Mouse (Mus musculus): ENCODE measurements around the gene Trappc6a. TPM values are rescaled to one million over a fixed set of nuclear protein-coding genes. Genes with fewer than 3 reads are reported as not detected.

Trappc6a gene
- polyA plus RNA-seq, 1 experiment from 2014 or later, result 94.2 TPM

DNA sequence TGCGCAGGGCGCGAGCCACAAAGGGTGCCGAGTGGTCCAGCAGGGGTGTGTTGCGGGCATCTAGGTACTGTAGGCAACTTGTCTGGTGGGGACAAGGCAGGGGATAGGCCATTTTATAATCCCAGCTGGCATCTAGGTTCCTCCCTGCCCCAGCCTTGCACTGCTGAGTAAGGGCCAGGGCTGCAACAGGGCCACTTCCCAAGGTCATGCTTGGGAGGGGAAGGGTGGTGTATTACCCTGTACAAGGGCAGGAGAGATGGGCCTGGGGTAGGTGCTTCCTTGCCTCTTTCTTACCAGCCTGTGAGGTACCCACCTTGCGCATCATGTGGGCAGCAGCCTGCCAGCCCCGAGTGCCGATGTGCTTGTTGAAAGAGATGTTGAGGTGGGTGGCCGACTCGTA lies 26.5 kb downstream of the Trappc6a start:
- Histone ChIP-seq H3K4me1 (ENCODE audit: insufficient read depth, low read length) (no peaks in the 10 kb centered on the region), H3K9ac (replicated peaks; ENCODE audit: low read length) (no peak overlapping the region), H3K9me3 (ENCODE audit: low read length) (no peaks in the 10 kb centered on the region), H3K4me3 (ENCODE audit: low read length) (no peak overlapping the region), H3K27ac (ENCODE audit: low read length) (no peak overlapping the region), H3K36me3 (ENCODE audit: insufficient read depth, low read length) (peaks cover 40% of the 10 kb centered on the region), H3K4me2 (replicated peaks; ENCODE audit: low read depth, low read length) (no peak overlapping the region), H3K27me3 (ENCODE audit: insufficient read depth, low read length) (no peaks in the 10 kb centered on the region)
- WGBS, result 90% methylated on average over 10 of the region's 10 CpGs
- ATAC-seq (ENCODE audit: low FRiP score, low TSS enrichment), result no peak

DNA sequence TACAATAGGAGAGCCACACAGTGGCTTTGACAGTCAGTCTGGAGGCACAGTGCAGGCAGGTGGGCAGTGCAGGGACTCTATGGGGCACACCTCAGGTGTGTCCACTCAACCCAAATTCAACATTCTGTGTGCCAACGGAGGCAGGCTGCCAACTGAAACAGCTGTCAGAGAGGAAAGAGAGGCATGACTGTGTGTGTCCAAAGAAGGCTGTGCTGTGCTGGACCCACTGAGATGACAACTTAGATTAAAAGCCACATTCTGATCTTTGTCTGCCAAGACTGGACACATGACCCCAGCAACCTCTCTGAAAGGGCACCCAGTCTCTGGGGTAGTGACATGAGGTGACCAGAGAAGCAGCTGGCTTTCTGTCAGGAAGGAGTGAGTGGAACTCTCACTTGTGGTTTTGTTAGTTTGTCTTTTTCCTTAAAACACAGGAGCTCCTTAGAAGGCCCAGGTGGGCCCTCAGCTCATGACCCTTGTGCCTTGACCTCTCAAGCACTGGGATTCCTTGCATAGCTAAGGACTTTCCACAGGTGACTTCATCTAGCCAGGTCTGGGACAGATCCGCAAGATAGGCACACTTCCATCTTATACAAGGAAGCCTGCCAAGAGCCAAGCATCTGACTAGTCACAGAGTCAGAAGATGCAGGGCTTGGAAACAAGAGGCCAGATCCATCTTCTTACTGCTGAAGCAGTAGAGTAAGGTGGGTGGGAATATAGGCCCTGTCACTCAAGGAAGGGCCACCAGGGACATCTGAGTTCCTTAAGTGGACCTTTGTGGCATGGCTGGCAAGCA lies 32.8 kb downstream of the Trappc6a start:
- H3K9ac ChIP-seq (replicated peaks; ENCODE audit: low read length), result no peak overlapping the region
- H3K27me3 ChIP-seq (ENCODE audit: insufficient read depth, low read length), result no peaks in the 10 kb centered on the region
- no peak for ATAC-seq (ENCODE audit: low FRiP score, low TSS enrichment)
- H3K4me2 ChIP-seq (replicated peaks; ENCODE audit: low read depth, low read length), result no peak overlapping the region
- H3K4me3 ChIP-seq (ENCODE audit: low read length), result no peak overlapping the region
- WGBS, result 79% methylated on average over 2 of the region's 2 CpGs
- H3K36me3 ChIP-seq (ENCODE audit: insufficient read depth, low read length), result no peaks in the 10 kb centered on the region
- H3K27ac ChIP-seq (ENCODE audit: low read length), result no peak overlapping the region
- H3K9me3 ChIP-seq (ENCODE audit: low read length), result no peaks in the 10 kb centered on the region
- H3K4me1 ChIP-seq (ENCODE audit: insufficient read depth, low read length), result peaks cover 24% of the 10 kb centered on the region

DNA sequence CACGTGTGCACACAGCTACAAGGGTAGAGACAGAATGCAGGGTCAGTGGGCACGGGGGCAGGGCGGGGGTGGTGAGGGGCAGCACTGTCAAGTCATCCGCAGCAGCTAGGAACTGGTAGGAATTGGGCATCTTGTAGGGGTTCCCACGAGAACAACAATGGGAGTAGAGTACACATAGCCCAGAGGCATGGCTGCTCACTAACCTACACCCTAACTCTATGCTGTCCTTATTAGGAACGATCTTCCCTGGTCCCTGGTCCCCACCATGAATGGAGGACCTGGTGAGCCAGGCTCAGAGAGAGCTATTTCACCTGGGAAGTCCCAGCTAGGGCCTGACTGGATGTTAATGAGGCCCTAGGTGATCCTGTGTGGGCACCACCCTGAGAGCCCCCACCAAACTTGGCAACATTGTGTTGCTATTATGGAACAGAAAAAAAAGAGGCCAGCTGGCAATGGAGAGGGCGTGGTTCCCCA lies 33.5 kb downstream of the Trappc6a start:
- 52% methylated on average over 7 of the region's 7 CpGs for WGBS
- no peaks in the 10 kb centered on the region for H3K27me3 ChIP-seq (ENCODE audit: insufficient read depth, low read length)
- 0 out of 2 replicates have a peak, but pooled peaks have one; percentile 10 for ATAC-seq (ENCODE audit: low FRiP score, low TSS enrichment)
- H3K4me1 ChIP-seq (ENCODE audit: insufficient read depth, low read length), result peaks cover 26% of the 10 kb centered on the region
- H3K4me3 ChIP-seq (ENCODE audit: low read length), result no peak overlapping the region
- no peak overlapping the region for H3K9ac ChIP-seq (replicated peaks; ENCODE audit: low read length)
- no peak overlapping the region for H3K4me2 ChIP-seq (replicated peaks; ENCODE audit: low read depth, low read length)
- no peaks in the 10 kb centered on the region for H3K36me3 ChIP-seq (ENCODE audit: insufficient read depth, low read length)
- H3K27ac ChIP-seq (ENCODE audit: low read length), result no peak overlapping the region
- no peaks in the 10 kb centered on the region for H3K9me3 ChIP-seq (ENCODE audit: low read length)

DNA sequence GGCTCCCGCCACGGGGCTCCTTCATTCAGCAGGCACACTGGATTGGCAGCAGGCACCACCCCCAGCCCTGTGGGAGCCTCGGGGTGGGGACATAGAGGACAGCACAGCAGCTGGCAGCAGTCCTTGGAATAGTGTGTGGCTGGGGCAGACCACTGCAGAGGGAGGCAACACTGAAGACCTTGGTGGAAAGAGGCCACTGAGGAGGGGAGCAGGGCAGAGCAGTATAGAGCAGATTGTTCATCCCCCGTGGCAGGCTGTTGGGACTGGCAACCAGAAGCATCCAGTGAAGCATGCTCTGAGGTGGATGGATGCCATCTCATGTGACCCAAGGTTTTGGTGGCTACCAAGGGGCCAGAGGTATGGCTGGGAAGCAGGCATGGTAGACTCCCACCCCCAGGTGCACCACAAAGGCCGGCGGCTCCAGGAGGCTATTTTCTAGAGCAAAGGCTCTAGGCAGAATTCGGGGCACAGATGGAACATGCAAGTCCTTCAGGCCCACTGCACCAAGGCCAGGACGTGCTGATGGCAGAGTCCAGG lies 34.0 kb downstream of the Trappc6a start:
- no peak overlapping the region for H3K4me2 ChIP-seq (replicated peaks; ENCODE audit: low read depth, low read length)
- no peak overlapping the region for H3K9ac ChIP-seq (replicated peaks; ENCODE audit: low read length)
- peak; percentile 40; the same call in 1 of the 2 replicates for ATAC-seq (ENCODE audit: low FRiP score, low TSS enrichment)
- no peak overlapping the region for H3K27ac ChIP-seq (ENCODE audit: low read length)
- WGBS, result 64% methylated on average over 8 of the region's 8 CpGs
- peaks cover 26% of the 10 kb centered on the region for H3K4me1 ChIP-seq (ENCODE audit: insufficient read depth, low read length)
- no peaks in the 10 kb centered on the region for H3K27me3 ChIP-seq (ENCODE audit: insufficient read depth, low read length)
- no peak overlapping the region for H3K4me3 ChIP-seq (ENCODE audit: low read length)
- no peaks in the 10 kb centered on the region for H3K9me3 ChIP-seq (ENCODE audit: low read length)
- H3K36me3 ChIP-seq (ENCODE audit: insufficient read depth, low read length), result no peaks in the 10 kb centered on the region

DNA sequence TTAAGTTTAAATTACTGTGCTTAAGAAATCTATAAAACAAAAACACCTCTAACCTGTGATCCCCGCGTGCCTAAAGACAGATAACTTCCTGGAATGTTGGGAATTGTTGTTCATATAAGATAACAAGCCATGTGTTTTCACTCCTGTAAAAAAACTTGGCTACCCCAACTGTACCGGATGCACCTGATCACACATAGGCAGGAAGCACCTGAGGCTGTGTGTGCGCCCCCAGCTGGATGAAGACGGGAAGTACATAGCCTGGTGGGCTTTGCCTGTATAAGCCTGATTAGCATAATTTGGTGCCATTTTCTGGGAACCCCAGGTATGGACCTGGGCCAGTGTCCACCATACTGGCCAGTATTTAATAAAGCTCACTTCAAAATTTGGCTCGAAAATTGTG lies 35.4 kb downstream of the Trappc6a start:
- Histone ChIP-seq H3K36me3 (ENCODE audit: insufficient read depth, low read length) (no peaks in the 10 kb centered on the region), H3K27me3 (ENCODE audit: insufficient read depth, low read length) (no peaks in the 10 kb centered on the region), H3K4me3 (ENCODE audit: low read length) (no peak overlapping the region), H3K4me2 (replicated peaks; ENCODE audit: low read depth, low read length) (no peak overlapping the region), H3K9ac (replicated peaks; ENCODE audit: low read length) (no peak overlapping the region), H3K9me3 (ENCODE audit: low read length) (no peaks in the 10 kb centered on the region), H3K27ac (ENCODE audit: low read length) (no peak overlapping the region), H3K4me1 (ENCODE audit: insufficient read depth, low read length) (peaks cover 26% of the 10 kb centered on the region)
- no peak for ATAC-seq (ENCODE audit: low FRiP score, low TSS enrichment)
- 52% methylated on average over 6 of the region's 6 CpGs for WGBS

DNA sequence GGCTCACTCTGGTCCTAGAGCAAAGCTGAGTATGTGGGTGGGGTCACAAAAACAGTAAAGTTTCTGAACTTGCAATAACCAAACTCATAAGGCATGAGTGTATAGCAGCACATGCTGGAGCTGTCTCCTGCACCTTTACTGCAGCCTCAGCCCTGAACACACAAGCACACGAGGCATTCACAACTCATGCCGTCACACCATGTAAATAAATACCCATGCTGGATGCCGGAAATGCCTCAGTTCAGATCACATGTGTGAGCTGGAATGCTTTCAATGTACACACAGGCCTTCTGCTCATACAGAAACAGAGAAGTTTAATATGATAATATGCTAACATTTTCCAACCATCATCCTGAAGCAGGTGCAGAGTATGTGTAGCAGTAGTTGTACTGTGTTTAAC lies 37.8 kb downstream of the Trappc6a start:
- Histone ChIP-seq H3K4me1 (ENCODE audit: insufficient read depth, low read length) (peaks cover 23% of the 10 kb centered on the region), H3K27me3 (ENCODE audit: insufficient read depth, low read length) (no peaks in the 10 kb centered on the region), H3K27ac (ENCODE audit: low read length) (no peak overlapping the region), H3K36me3 (ENCODE audit: insufficient read depth, low read length) (no peaks in the 10 kb centered on the region), H3K4me3 (ENCODE audit: low read length) (no peak overlapping the region), H3K9ac (replicated peaks; ENCODE audit: low read length) (no peak overlapping the region), H3K9me3 (ENCODE audit: low read length) (no peaks in the 10 kb centered on the region), H3K4me2 (replicated peaks; ENCODE audit: low read depth, low read length) (no peak overlapping the region)
- no peak for ATAC-seq (ENCODE audit: low FRiP score, low TSS enrichment)
- WGBS, result 41% methylated on average over 3 of the region's 3 CpGs

DNA sequence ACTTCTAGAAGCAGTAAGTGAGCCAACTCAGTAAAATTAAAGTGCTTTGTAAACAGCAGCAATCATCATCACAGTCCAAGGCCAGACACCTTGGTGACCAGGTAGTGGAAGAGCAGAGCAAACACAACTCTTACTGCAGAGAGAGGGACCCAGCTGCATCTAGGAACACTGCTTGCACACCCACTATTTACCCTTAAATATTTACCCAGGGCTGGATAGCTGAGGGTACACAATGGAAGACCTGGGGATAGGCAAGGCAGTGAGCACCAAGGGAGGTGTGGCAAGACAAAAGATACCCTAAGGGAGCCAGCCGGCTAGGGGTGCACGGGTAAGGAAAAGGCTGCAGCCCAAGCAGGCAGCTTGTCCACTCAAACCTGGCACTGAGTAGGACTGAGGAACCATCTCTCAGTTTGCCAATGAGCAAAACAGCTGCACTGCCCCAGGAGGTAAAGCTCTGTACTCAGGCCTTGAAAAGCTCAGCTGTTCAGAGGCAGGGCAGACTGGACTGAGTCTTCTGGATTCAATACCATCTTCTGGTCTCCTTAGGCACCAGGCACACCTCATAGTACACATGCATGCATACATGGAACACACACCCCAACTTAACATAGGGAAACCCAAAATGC lies 39.3 kb downstream of the Trappc6a start:
- H3K27ac ChIP-seq (ENCODE audit: low read length), result no peak overlapping the region
- H3K27me3 ChIP-seq (ENCODE audit: insufficient read depth, low read length), result no peaks in the 10 kb centered on the region
- WGBS, result 87% methylated on average over 2 of the region's 2 CpGs
- ATAC-seq (ENCODE audit: low FRiP score, low TSS enrichment), result no peak
- peaks cover 19% of the 10 kb centered on the region; the same call in 1 of the 2 replicates for H3K4me1 ChIP-seq (ENCODE audit: insufficient read depth, low read length)
- H3K9me3 ChIP-seq (ENCODE audit: low read length), result no peaks in the 10 kb centered on the region
- H3K9ac ChIP-seq (replicated peaks; ENCODE audit: low read length), result no peak overlapping the region
- no peak overlapping the region for H3K4me3 ChIP-seq (ENCODE audit: low read length)
- no peaks in the 10 kb centered on the region for H3K36me3 ChIP-seq (ENCODE audit: insufficient read depth, low read length)
- H3K4me2 ChIP-seq (replicated peaks; ENCODE audit: low read depth, low read length), result no peak overlapping the region

DNA sequence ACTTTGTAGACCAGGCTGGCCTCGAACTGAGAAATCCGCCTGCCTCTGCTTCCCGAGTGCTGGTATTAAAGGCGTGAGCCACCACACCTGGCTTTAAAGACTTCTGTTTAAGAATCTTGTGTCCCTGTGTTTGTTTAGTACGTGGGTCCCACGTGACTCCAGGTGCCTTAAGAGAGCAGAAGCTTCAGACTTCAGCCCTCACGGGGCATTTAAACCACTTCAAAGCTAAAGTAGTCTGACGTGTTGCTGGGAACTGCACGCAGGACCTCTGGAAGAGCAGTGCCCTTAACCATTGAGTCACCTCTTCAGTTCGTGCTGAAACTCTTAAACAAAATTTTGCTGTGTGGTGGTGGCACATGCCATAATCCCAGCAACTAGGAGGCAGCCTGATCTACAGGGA lies 41.2 kb downstream of the Trappc6a start:
- Histone ChIP-seq H3K36me3 (ENCODE audit: insufficient read depth, low read length) (peaks cover 13% of the 10 kb centered on the region), H3K27me3 (ENCODE audit: insufficient read depth, low read length) (no peaks in the 10 kb centered on the region), H3K9me3 (ENCODE audit: low read length) (no peaks in the 10 kb centered on the region), H3K27ac (ENCODE audit: low read length) (no peak overlapping the region), H3K4me1 (ENCODE audit: insufficient read depth, low read length) (peaks cover 13% of the 10 kb centered on the region; the same call in 1 of the 2 replicates), H3K4me3 (ENCODE audit: low read length) (no peak overlapping the region), H3K9ac (replicated peaks; ENCODE audit: low read length) (no peak overlapping the region), H3K4me2 (replicated peaks; ENCODE audit: low read depth, low read length) (no peak overlapping the region)
- 87% methylated on average over 10 of the region's 10 CpGs for WGBS
- ATAC-seq (ENCODE audit: low FRiP score, low TSS enrichment), result no peak

DNA sequence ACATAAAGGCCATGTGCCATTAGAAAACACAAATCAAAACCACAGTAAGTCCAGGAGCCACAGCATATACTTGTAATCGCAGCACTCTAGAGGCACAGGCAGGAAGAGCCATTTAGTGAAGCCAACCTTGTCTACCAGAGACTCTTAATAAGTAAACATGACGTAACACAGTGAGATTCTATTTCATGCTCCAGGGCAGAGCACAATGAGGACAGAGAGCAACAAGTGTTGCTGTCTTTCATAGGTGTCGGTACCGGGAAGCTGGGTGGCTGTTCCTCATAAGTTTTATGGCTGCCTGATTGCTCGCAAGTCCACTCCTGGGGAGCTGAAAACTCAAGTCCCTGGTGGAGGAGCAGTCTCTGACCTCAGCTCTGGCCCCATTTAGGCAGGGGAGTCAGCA lies 43.4 kb downstream of the Trappc6a start:
- peaks cover 4% of the 10 kb centered on the region; the same call in 1 of the 2 replicates for H3K4me1 ChIP-seq (ENCODE audit: insufficient read depth, low read length)
- H3K27ac ChIP-seq (ENCODE audit: low read length), result no peak overlapping the region
- no peak overlapping the region for H3K4me2 ChIP-seq (replicated peaks; ENCODE audit: low read depth, low read length)
- peaks cover 18% of the 10 kb centered on the region for H3K36me3 ChIP-seq (ENCODE audit: insufficient read depth, low read length)
- H3K27me3 ChIP-seq (ENCODE audit: insufficient read depth, low read length), result no peaks in the 10 kb centered on the region
- 68% methylated on average over 5 of the region's 5 CpGs for WGBS
- no peak overlapping the region for H3K9ac ChIP-seq (replicated peaks; ENCODE audit: low read length)
- no peak for ATAC-seq (ENCODE audit: low FRiP score, low TSS enrichment)
- H3K9me3 ChIP-seq (ENCODE audit: low read length), result no peaks in the 10 kb centered on the region
- no peak overlapping the region for H3K4me3 ChIP-seq (ENCODE audit: low read length)

DNA sequence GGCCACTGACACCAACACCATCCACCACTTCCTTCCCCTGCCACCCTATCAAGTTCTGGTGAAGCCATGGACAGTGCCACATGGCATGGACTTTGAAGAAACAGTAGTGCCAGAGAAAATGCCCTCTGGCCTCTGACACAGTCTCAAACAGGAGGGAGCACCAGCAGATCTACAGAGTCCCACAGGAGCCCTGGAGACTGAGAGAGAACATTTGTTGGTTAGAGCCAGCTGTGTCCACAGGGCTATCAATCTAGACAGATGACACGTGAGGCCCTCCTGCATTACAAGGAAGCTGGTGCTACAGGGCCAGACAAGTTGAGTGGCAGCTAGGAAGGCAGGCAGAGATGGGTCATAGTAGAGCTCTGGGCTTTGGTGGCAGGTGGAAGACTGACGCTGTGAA lies 44.2 kb downstream of the Trappc6a start:
- 46% methylated on average over 2 of the region's 2 CpGs for WGBS
- ATAC-seq (ENCODE audit: low FRiP score, low TSS enrichment), result no peak

More for the DNA sequence above, 44.2 kb downstream of the Trappc6a start:
- Histone ChIP-seq H3K4me2 (replicated peaks; ENCODE audit: low read depth, low read length) (no peak overlapping the region), H3K27me3 (ENCODE audit: insufficient read depth, low read length) (no peaks in the 10 kb centered on the region), H3K9ac (replicated peaks; ENCODE audit: low read length) (no peak overlapping the region), H3K36me3 (ENCODE audit: insufficient read depth, low read length) (peaks cover 20% of the 10 kb centered on the region), H3K9me3 (ENCODE audit: low read length) (no peaks in the 10 kb centered on the region), H3K4me1 (ENCODE audit: insufficient read depth, low read length) (peaks cover 4% of the 10 kb centered on the region; the same call in 1 of the 2 replicates), H3K4me3 (ENCODE audit: low read length) (no peak overlapping the region), H3K27ac (ENCODE audit: low read length) (no peak overlapping the region)

Measured in kidney, embryonic 16.5 days (tissue).